Mouse (Mus musculus): ENCODE data around the gene Serinc3. TPM values are rescaled to one million over a fixed set of nuclear protein-coding genes. Genes with fewer than 3 reads are reported as not detected.
"Not testable (repeated sequence)": the region's sequence is repeated elsewhere in the genome, so short reads cannot be mapped to it uniquely, and the experiment has no call there.

Serinc3 gene
- total and polyA plus RNA-seq, 2 experiments from 2014 or later: 36.5 to 97.4 TPM

- no peak overlapping the region for H3K9ac ChIP-seq (replicated peaks; ENCODE audit: low read length)
- H3K9me3 ChIP-seq (ENCODE audit: low read length): no peaks in the 10 kb centered on the region
- H3K27me3 ChIP-seq (ENCODE audit: insufficient read depth, low read length): no peaks in the 10 kb centered on the region
- ATAC-seq: no peak
- no peak overlapping the region for H3K4me2 ChIP-seq (ENCODE audit: low read depth, low read length)
- no peaks in the 10 kb centered on the region for H3K36me3 ChIP-seq (ENCODE audit: insufficient read depth, low read length)
- 0 out of 2 replicates have a peak, but pooled peaks cover 6% of the 10 kb centered on the region for H3K4me1 ChIP-seq (ENCODE audit: insufficient read depth, low read length)
- no peak for TF ChIP-seq CTCF (IDR thresholded peaks at IDR 0.05; ENCODE audit: low read depth)
- 86% methylated on average over 3 of the region's 3 CpGs for WGBS
- H3K27ac ChIP-seq: peak overlapping the region; percentile 17; the same call in 1 of the 2 replicates
- DNase-seq (ENCODE audit: low spot score): no peak
- no peak overlapping the region for H3K4me3 ChIP-seq (ENCODE audit: low read length)
These were observed 44.8 kb upstream of the Serinc3 start for GRCm38 (mm10) chr2:163689771-163690170.

GRCm38 (mm10) chr2:163688377-163688776 lies 43.4 kb upstream of the Serinc3 start:
- not testable (repeated sequence) for DNase-seq (ENCODE audit: low spot score); ATAC-seq; H3K27me3 ChIP-seq (ENCODE audit: insufficient read depth, low read length); H3K27ac ChIP-seq; H3K9ac ChIP-seq (replicated peaks; ENCODE audit: low read length); H3K4me3 ChIP-seq (ENCODE audit: low read length); H3K4me1 ChIP-seq (ENCODE audit: insufficient read depth, low read length); H3K36me3 ChIP-seq (ENCODE audit: insufficient read depth, low read length); H3K9me3 ChIP-seq (ENCODE audit: low read length); H3K4me2 ChIP-seq (ENCODE audit: low read depth, low read length)
- 85% methylated on average over 1 of the region's 1 CpGs for WGBS

- WGBS: 76% methylated on average over 3 of the region's 3 CpGs
- ATAC-seq: no peak
- Histone ChIP-seq H3K27me3 (ENCODE audit: insufficient read depth, low read length) (no peaks in the 10 kb centered on the region), H3K4me3 (ENCODE audit: low read length) (no peak overlapping the region), H3K9ac (replicated peaks; ENCODE audit: low read length) (no peak overlapping the region), H3K4me2 (ENCODE audit: low read depth, low read length) (no peak overlapping the region), H3K27ac (no peak overlapping the region), H3K4me1 (ENCODE audit: insufficient read depth, low read length) (0 out of 2 replicates have a peak, but pooled peaks cover 6% of the 10 kb centered on the region), H3K36me3 (ENCODE audit: insufficient read depth, low read length) (no peaks in the 10 kb centered on the region), H3K9me3 (ENCODE audit: low read length) (no peaks in the 10 kb centered on the region)
- no peak for TF ChIP-seq CTCF (IDR thresholded peaks at IDR 0.05; ENCODE audit: low read depth)
- no peak for DNase-seq (ENCODE audit: low spot score)
These were observed 42.0 kb upstream of the Serinc3 start for GRCm38 (mm10) chr2:163686886-163687285.

- H3K9ac ChIP-seq (replicated peaks; ENCODE audit: low read length): no peak overlapping the region
- H3K9me3 ChIP-seq (ENCODE audit: low read length): no peaks in the 10 kb centered on the region
- H3K4me3 ChIP-seq (ENCODE audit: low read length): no peak overlapping the region
- 80% methylated on average over 5 of the region's 5 CpGs for WGBS
- H3K27me3 ChIP-seq (ENCODE audit: insufficient read depth, low read length): no peaks in the 10 kb centered on the region
- no peak for TF ChIP-seq CTCF (IDR thresholded peaks at IDR 0.05; ENCODE audit: low read depth)
- H3K4me1 ChIP-seq (ENCODE audit: insufficient read depth, low read length): 0 out of 2 replicates have a peak, but pooled peaks cover 6% of the 10 kb centered on the region
- no peak for ATAC-seq
- H3K27ac ChIP-seq: peak overlapping the region; percentile 66; the same call in 1 of the 2 replicates
- H3K36me3 ChIP-seq (ENCODE audit: insufficient read depth, low read length): no peaks in the 10 kb centered on the region
- DNase-seq (ENCODE audit: low spot score): no peak
- no peak overlapping the region for H3K4me2 ChIP-seq (ENCODE audit: low read depth, low read length)
These were observed 41.3 kb upstream of the Serinc3 start for GRCm38 (mm10) chr2:163686233-163686632.

GRCm38 (mm10) chr2:163685761-163686200 lies 40.9 kb upstream of the Serinc3 start:
- H3K9me3 ChIP-seq (ENCODE audit: low read length): no peaks in the 10 kb centered on the region
- WGBS: 58% methylated on average over 6 of the region's 6 CpGs
- H3K4me1 ChIP-seq (ENCODE audit: insufficient read depth, low read length): 0 out of 2 replicates have a peak, but pooled peaks cover 6% of the 10 kb centered on the region
- H3K27me3 ChIP-seq (ENCODE audit: insufficient read depth, low read length): no peaks in the 10 kb centered on the region
- no peak for TF ChIP-seq CTCF (IDR thresholded peaks at IDR 0.05; ENCODE audit: low read depth)
- no peaks in the 10 kb centered on the region for H3K36me3 ChIP-seq (ENCODE audit: insufficient read depth, low read length)
- ATAC-seq: no peak
- no peak overlapping the region for H3K4me2 ChIP-seq (ENCODE audit: low read depth, low read length)
- peak overlapping the region; percentile 66; the same call in 1 of the 2 replicates for H3K27ac ChIP-seq
- DNase-seq (ENCODE audit: low spot score): no peak
- no peak overlapping the region for H3K4me3 ChIP-seq (ENCODE audit: low read length)
- no peak overlapping the region for H3K9ac ChIP-seq (replicated peaks; ENCODE audit: low read length)

GRCm38 (mm10) chr2:163685287-163685686 lies 40.4 kb upstream of the Serinc3 start:
- peak overlapping the region; percentile 34; the same call in 1 of the 2 replicates for H3K27ac ChIP-seq
- no peak overlapping the region for H3K9ac ChIP-seq (replicated peaks; ENCODE audit: low read length)
- H3K27me3 ChIP-seq (ENCODE audit: insufficient read depth, low read length): no peaks in the 10 kb centered on the region
- H3K36me3 ChIP-seq (ENCODE audit: insufficient read depth, low read length): no peaks in the 10 kb centered on the region
- no peaks in the 10 kb centered on the region for H3K9me3 ChIP-seq (ENCODE audit: low read length)
- 0 out of 2 replicates have a peak, but pooled peaks cover 5% of the 10 kb centered on the region for H3K4me1 ChIP-seq (ENCODE audit: insufficient read depth, low read length)
- ATAC-seq (no peak), DNase-seq (ENCODE audit: low spot score) (no peak)
- 54% methylated on average over 4 of the region's 4 CpGs for WGBS
- H3K4me3 ChIP-seq (ENCODE audit: low read length): no peak overlapping the region
- H3K4me2 ChIP-seq (ENCODE audit: low read depth, low read length): no peak overlapping the region
- TF ChIP-seq CTCF (IDR thresholded peaks at IDR 0.05; ENCODE audit: low read depth): no peak

- Histone ChIP-seq H3K9ac (replicated peaks; ENCODE audit: low read length) (no peak overlapping the region), H3K4me2 (ENCODE audit: low read depth, low read length) (no peak overlapping the region), H3K4me3 (ENCODE audit: low read length) (no peak overlapping the region), H3K27me3 (ENCODE audit: insufficient read depth, low read length) (no peaks in the 10 kb centered on the region), H3K36me3 (ENCODE audit: insufficient read depth, low read length) (no peaks in the 10 kb centered on the region), H3K27ac (no peak overlapping the region), H3K4me1 (ENCODE audit: insufficient read depth, low read length) (0 out of 2 replicates have a peak, but pooled peaks cover 3% of the 10 kb centered on the region), H3K9me3 (ENCODE audit: low read length) (no peaks in the 10 kb centered on the region)
- DNase-seq (ENCODE audit: low spot score) (no peak), ATAC-seq (no peak)
- WGBS: 94% methylated on average over 2 of the region's 2 CpGs
- TF ChIP-seq CTCF (IDR thresholded peaks at IDR 0.05; ENCODE audit: low read depth): no peak
These were observed 37.4 kb upstream of the Serinc3 start for GRCm38 (mm10) chr2:163682344-163682743.
